In the genomic region with DNA sequence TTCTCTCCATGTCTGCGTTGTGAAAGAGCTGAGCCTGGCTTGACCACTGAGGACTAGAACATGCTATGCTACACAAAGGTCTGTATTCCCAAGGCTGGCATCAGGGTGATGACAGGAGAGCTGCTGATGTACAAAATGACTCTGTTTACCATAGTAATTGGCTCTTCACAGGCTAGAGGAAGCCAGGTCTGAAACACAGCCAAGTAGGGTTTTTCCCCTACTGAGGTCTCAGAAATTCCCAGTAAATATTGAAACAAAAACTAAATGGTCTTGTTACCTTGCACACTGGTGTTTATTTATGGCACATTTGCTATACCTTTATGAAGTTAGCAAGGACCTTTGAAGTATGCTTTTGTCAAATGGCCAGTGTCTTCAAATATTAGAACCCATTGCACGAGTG, we compare ENCODE assay signal across 12 mouse cellular contexts.
"Had no signal": no experiment of that assay in that cellular context is flagged by ENCODE, and none has a peak within 500 bp of the region (broad histone marks: within the 10 kb centered on the region; RNA-seq: fewer than 3 reads in every experiment).

No protein-coding gene starts in this region.

- DNase-seq: kidney, adult 8-10 months; layer of hippocampus, adult 9-11 months; liver, embryonic 13.5 days; liver, postnatal 0 days; retina, postnatal 1 day; right cerebral cortex, postnatal 14 days; thymus, postnatal 36 days had no signal

- H3K4me2 ChIP-seq: liver, embryonic 13.5 days; lung, embryonic 15.5 days; midbrain, embryonic 15.5 days; neural tube, embryonic 13.5 days; stomach, embryonic 15.5 days had no signal

- H3K36me3 ChIP-seq: liver, embryonic 13.5 days; lung, embryonic 15.5 days; midbrain, embryonic 15.5 days; neural tube, embryonic 13.5 days; stomach, embryonic 15.5 days had no signal

- H3K27me3 ChIP-seq: liver, embryonic 13.5 days; lung, embryonic 15.5 days; midbrain, embryonic 15.5 days; neural tube, embryonic 13.5 days; stomach, embryonic 15.5 days had no signal

- ATAC-seq: liver, postnatal 0 days; midbrain, embryonic 15.5 days had no signal

- H3K4me1 ChIP-seq: liver, embryonic 13.5 days; lung, embryonic 15.5 days; midbrain, embryonic 15.5 days; stomach, embryonic 15.5 days had no signal

- H3K9me3 ChIP-seq: liver, embryonic 13.5 days; lung, embryonic 15.5 days; midbrain, embryonic 15.5 days; neural tube, embryonic 13.5 days; stomach, embryonic 15.5 days had no signal

- H3K9ac ChIP-seq: liver, embryonic 13.5 days; liver, postnatal 0 days; lung, embryonic 15.5 days; midbrain, embryonic 15.5 days; neural tube, embryonic 13.5 days; stomach, embryonic 15.5 days had no signal

- H3K27ac ChIP-seq: kidney, postnatal 0 days; liver, embryonic 13.5 days; lung, embryonic 15.5 days; midbrain, embryonic 15.5 days; neural tube, embryonic 13.5 days; stomach, embryonic 15.5 days had no signal

- H3K4me3 ChIP-seq: liver, embryonic 13.5 days; lung, embryonic 15.5 days; midbrain, embryonic 15.5 days; neural tube, embryonic 13.5 days; stomach, embryonic 15.5 days had no signal
